Mouse (Mus musculus): ENCODE results near the gene Olfm2. TPM values are rescaled to one million over a fixed set of nuclear protein-coding genes. Genes with fewer than 3 reads are reported as not detected.
A peak's percentile ranks its signal among the peaks of the same experiment; 100 is the strongest.

Olfm2 gene
- total and polyA plus RNA-seq, 3 experiments = 0.08 to 0.47 TPM; not detected in 1

DNA sequence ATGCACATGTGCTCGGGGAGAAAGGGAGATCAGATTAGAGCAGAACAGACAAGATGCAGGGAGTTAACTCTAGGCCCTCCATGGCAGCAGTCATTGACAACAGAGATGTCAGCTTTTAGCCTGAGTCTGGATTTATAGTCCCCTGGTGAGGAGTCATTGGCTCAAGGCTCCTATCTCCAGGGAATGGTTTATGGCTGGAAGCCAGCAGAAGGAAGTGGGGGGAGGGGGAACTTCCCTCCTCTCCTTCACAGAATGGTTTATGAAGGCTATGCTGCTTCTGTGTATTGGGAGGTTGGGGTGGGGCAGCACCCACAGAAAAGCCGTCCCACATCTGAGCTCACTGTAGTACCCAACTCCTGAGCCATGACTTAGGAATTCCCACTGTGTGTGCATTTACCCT, 24.6 kb downstream of the Olfm2 start:
- no peak for DNase-seq (ENCODE audit: extremely low read depth)
- peaks cover 3 to 9% of the 10 kb centered on the region in 2 experiments; a peak in 3 of 4 replicates for H3K4me1 ChIP-seq (ENCODE audit: control insufficient read depth in 1 of 2, insufficient read depth in 2 of 2)
- in situ Hi-C loops (cut with MboI; ENCODE audit: low pct_ligation_motif_present, low pct_unique_long_range_greater_than_20kb, low sequenced_read_pairs) (no loop called here), dilution Hi-C loops (cut with MboI; ENCODE audit: extremely low pct_ligation_motif_present, extremely low pct_unique_long_range_greater_than_20kb, low sequenced_read_pairs) (no loop called here)
- no peak overlapping the region for H3K4me3 ChIP-seq (replicated peaks in 1 of 3; ENCODE audit: low read depth in 2 of 3, low read length in 2 of 3, poor library complexity in 1 of 3)
- peaks cover 72% of the 10 kb centered on the region for H3K27me3 ChIP-seq (replicated peaks)
- H3K9ac ChIP-seq (ENCODE audit: insufficient read depth, low read depth) = no peak overlapping the region
- H3K4me2 ChIP-seq (ENCODE audit: insufficient read depth, low read depth, poor library complexity, severe bottlenecking) = no peak overlapping the region
- H3K79me2 ChIP-seq (replicated peaks; ENCODE audit: control insufficient read depth, extremely low read depth, insufficient read depth, poor library complexity, severe bottlenecking) = no peaks in the 10 kb centered on the region
- H3K27ac ChIP-seq (ENCODE audit: insufficient read depth, low read depth) = no peak overlapping the region
- TF ChIP-seq NRF1 (IDR thresholded peaks at IDR 0.05; ENCODE audit: low read depth, low read length) (no peak), MAZ (IDR thresholded peaks at IDR 0.05; ENCODE audit: low read depth, low read length) (no peak), CHD1 (IDR thresholded peaks at IDR 0.05; ENCODE audit: low read depth, low read length) (no peak), USF1 (IDR thresholded peaks at IDR 0.05; ENCODE audit: low read depth, low read length) (no peak), MEF2A (IDR thresholded peaks at IDR 0.05; ENCODE audit: borderline replicate concordance, low read depth, low read length) (no peak), UBTF (IDR thresholded peaks at IDR 0.05; ENCODE audit: low read depth, low read length) (no peak), HCFC1 (IDR thresholded peaks at IDR 0.05; ENCODE audit: low read depth, low read length) (no peak), JUND (conservative IDR thresholded peaks at IDR 0.05; ENCODE audit: low read depth, low read length) (no peak), POLR2AphosphoS2 (IDR thresholded peaks at IDR 0.05; ENCODE audit: low read depth, low read length) (no peak)
- no peaks in the 10 kb centered on the region for H3K36me3 ChIP-seq (replicated peaks in 1 of 2; ENCODE audit: control insufficient read depth in 1 of 2, insufficient read depth in 1 of 2, low read length in 1 of 2)
- peaks cover 12% of the 10 kb centered on the region for H3K9me3 ChIP-seq (replicated peaks; ENCODE audit: low read length)

DNA sequence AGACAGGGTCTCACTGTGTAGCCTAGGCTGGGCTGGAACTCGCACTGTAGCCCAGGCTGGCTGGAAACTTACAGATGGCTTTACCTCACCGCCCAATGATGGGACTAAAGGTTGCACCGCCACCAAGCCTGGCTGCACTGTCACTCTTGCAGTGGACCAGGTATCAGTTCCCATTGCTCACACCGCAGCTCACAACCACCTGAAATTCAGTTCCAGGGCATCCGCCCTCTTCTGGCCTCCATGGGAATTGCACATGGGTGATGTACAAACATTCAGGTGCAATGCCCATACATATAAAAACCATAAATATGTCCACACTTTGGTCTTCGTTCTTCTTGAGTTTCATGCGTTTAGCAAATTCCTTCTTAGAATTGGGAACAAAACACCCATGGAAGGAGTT, 30.8 kb downstream of the Olfm2 start:
- DNase-seq (ENCODE audit: extremely low read depth) = no peak
- TF ChIP-seq ZNF384 (IDR thresholded peaks at IDR 0.05; ENCODE audit: low read depth, low read length) (no peak), CTCF (conservative IDR thresholded peaks at IDR 0.05 in 1 of 2, IDR thresholded peaks at IDR 0.05 in 1 of 2; ENCODE audit: low read depth in 2 of 2, low read length in 2 of 2) (peak; percentile 43 to 46; a peak in 3 of 4 replicates), SMC3 (IDR thresholded peaks at IDR 0.05; ENCODE audit: low read depth, low read length) (peak; percentile 30), POLR2A (IDR thresholded peaks at IDR 0.05; ENCODE audit: low read depth, low read length) (no peak), CHD2 (IDR thresholded peaks at IDR 0.05; ENCODE audit: low read length) (no peak), MAX (IDR thresholded peaks at IDR 0.05; ENCODE audit: low read length) (no peak), JUN (IDR thresholded peaks at IDR 0.05; ENCODE audit: insufficient read depth, low read depth, low read length) (no peak)
- in situ Hi-C loops (cut with MboI; ENCODE audit: low pct_ligation_motif_present, low pct_unique_long_range_greater_than_20kb, low sequenced_read_pairs) = no loop called here

More for the DNA sequence above, 30.8 kb downstream of the Olfm2 start:
- Histone ChIP-seq H3K27me3 (replicated peaks) (peaks cover 69% of the 10 kb centered on the region), H3K4me2 (ENCODE audit: insufficient read depth, low read depth, poor library complexity, severe bottlenecking) (no peak overlapping the region), H3K9ac (ENCODE audit: insufficient read depth, low read depth) (no peak overlapping the region), H3K79me2 (replicated peaks; ENCODE audit: control insufficient read depth, extremely low read depth, insufficient read depth, poor library complexity, severe bottlenecking) (no peaks in the 10 kb centered on the region), H3K4me1 (ENCODE audit: control insufficient read depth in 1 of 2, insufficient read depth in 2 of 2) (no peaks in the 10 kb centered on the region), H3K27ac (ENCODE audit: insufficient read depth, low read depth) (no peak overlapping the region), H3K36me3 (replicated peaks in 1 of 2; ENCODE audit: control insufficient read depth in 1 of 2, insufficient read depth in 1 of 2, low read length in 1 of 2) (no peaks in the 10 kb centered on the region), H3K9me3 (replicated peaks; ENCODE audit: low read length) (peaks cover 19% of the 10 kb centered on the region), H3K4me3 (replicated peaks in 1 of 3; ENCODE audit: low read depth in 2 of 3, low read length in 2 of 3, poor library complexity in 1 of 3) (no peak overlapping the region)
- dilution Hi-C loops (cut with MboI; ENCODE audit: extremely low pct_ligation_motif_present, extremely low pct_unique_long_range_greater_than_20kb, low sequenced_read_pairs) = no loop called here
